Mouse (Mus musculus) CD4-positive, CD25-positive, alpha-beta regulatory T cell, adult 9 weeks (primary cell): ENCODE results near the gene Hecw2. TPM values are rescaled to one million over a fixed set of nuclear protein-coding genes. Genes with fewer than 3 reads are reported as not detected.

ENCODE experiments used
- polyA plus RNA-seq: library from polyadenylated mRNA; unstranded; fragments of 100-300 nt; shearing (Covaris generic); gene quantifications from one replicate; pipeline ENCODE4 v1.2.1, GENCODE M21; 2017

The Hecw2 gene
- polyA plus RNA-seq = not detected

DNA sequence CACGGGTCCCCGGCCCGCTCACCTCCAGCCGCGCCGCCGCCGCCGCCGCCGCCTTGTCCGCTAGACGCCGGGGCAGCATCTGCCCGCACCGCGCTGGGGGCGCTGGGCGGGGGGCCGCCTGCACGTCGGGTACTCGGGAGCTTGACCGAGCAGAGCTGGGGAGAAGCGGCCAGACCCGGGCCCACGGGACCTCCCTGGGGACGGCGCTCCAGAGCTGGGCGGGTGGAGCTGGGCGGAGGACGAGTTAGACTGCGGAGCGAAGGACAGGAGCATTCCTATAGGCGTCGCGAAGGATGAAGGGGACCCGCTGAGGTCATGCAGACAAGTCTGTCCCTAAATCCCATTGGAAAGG is at the start of gene Hecw2:
Gene Hecw2 (minus strand): TSS at position 215 of the 352 bp plus-strand sequence.

DNA sequence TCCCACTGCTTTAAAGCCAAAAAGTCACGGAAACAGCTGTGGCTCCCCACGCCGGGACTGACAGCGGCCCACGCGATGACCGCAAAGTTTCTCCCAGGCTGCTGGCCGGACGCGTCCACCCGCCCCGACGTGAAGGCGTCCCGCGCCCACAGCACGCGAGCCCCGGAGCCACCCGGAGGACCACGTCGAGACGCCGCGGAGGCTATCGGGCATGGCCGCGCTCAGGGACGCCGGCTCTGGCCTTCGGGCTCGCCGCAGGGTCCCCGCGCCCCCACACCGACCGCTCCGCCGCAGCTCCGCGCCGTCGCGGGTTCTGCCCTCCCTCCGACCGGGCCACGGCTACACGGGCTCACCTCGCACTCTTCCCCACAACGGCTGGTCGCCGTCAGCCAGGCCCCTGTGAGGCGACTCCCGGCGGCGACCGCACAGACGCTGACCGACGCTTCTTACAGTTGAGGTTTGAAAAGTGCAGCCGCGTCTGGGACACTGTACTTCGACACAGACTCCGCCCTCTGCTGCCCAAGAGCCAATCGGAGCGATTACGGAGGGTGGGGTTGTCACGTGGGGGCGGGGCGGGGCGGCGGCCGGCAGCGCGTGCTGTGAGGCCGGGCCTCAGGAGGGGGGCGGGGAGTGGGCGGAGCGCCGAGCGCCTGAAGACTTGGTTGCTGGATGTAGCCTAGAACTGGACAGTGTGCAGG is 410.1 kb downstream of the Hecw2 start, which contains the start of gene Stk17b:
Gene Stk17b (minus strand): TSS at position 504 of the 698 bp plus-strand sequence.

Other genes starting within 250 kb of the Hecw2 start
- 0.25 TPM for gene Ccdc150, start 55.5 kb upstream of the Hecw2 start, polyA plus RNA-seq
- gene Gtf3c3, start 243.8 kb upstream of the Hecw2 start, polyA plus RNA-seq = 29.2 TPM